Mouse (Mus musculus) frontal cortex, postnatal 14 days (tissue): ENCODE data around the gene Irgm2.
"Not testable (repeated sequence)": the region's sequence is repeated elsewhere in the genome, so short reads cannot be mapped to it uniquely, and the experiment has no call there.

ENCODE experiments used
- DNase-seq, 2 experiments: peaks; one replicate each; pipeline ENCODE4 v3.0.0; 2022; ENCODE audit warnings: low spot score in 2 of 2

Gene Irgm2

GRCm38 (mm10) chr11:58213673-58214342, 14.4 kb downstream of the Irgm2 start:
- no peak for DNase-seq

GRCm38 (mm10) chr11:58214391-58215048, 15.1 kb downstream of the Irgm2 start:
- DNase-seq = peak; percentile 33 to 43

GRCm38 (mm10) chr11:58215049-58215430, 15.6 kb downstream of the Irgm2 start:
- DNase-seq = not testable (repeated sequence)

- DNase-seq = no peak
These were observed 16.4 kb downstream of the Irgm2 start for GRCm38 (mm10) chr11:58215814-58216213.

GRCm38 (mm10) chr11:58216823-58217222, 17.4 kb downstream of the Irgm2 start:
- DNase-seq = no peak

- no peak for DNase-seq
These were observed 24.3 kb downstream of the Irgm2 start for GRCm38 (mm10) chr11:58223751-58224150.

- DNase-seq = no peak
These were observed 24.9 kb downstream of the Irgm2 start for GRCm38 (mm10) chr11:58224313-58224712.

- not testable (repeated sequence) for DNase-seq
These were observed 25.5 kb downstream of the Irgm2 start for GRCm38 (mm10) chr11:58224872-58225271.

GRCm38 (mm10) chr11:58225655-58226054, 26.2 kb downstream of the Irgm2 start:
- DNase-seq = peak; percentile 38 to 59

GRCm38 (mm10) chr11:58226425-58226824, 27.0 kb downstream of the Irgm2 start:
- DNase-seq = no peak

- not testable (repeated sequence) for DNase-seq
These were observed 28.6 kb downstream of the Irgm2 start for GRCm38 (mm10) chr11:58228021-58228420.

- no peak for DNase-seq
These were observed 31.0 kb downstream of the Irgm2 start for GRCm38 (mm10) chr11:58230396-58230910.

- no peak for DNase-seq
These were observed 31.7 kb downstream of the Irgm2 start for GRCm38 (mm10) chr11:58231156-58231555.

- not testable (repeated sequence) for DNase-seq
These were observed 35.1 kb downstream of the Irgm2 start for GRCm38 (mm10) chr11:58234551-58234950.

GRCm38 (mm10) chr11:58235152-58235551, 35.7 kb downstream of the Irgm2 start:
- DNase-seq = no peak

GRCm38 (mm10) chr11:58238840-58239791, 39.7 kb downstream of the Irgm2 start:
- DNase-seq = no peak

- no peak for DNase-seq
These were observed 47.9 kb downstream of the Irgm2 start for GRCm38 (mm10) chr11:58247294-58247693.

GRCm38 (mm10) chr11:58249203-58249981, 50.0 kb downstream of the Irgm2 start:
- no peak for DNase-seq

- DNase-seq = no peak
These were observed 51.1 kb downstream of the Irgm2 start for GRCm38 (mm10) chr11:58250550-58250949.

- no peak for DNase-seq
These were observed 55.0 kb downstream of the Irgm2 start for GRCm38 (mm10) chr11:58254411-58254810.

GRCm38 (mm10) chr11:58257816-58258215, 58.4 kb downstream of the Irgm2 start:
- no peak for DNase-seq
